Mouse (Mus musculus): Measurements from ENCODE around the gene Gucd1. TPM values are rescaled to one million over a fixed set of nuclear protein-coding genes. Genes with fewer than 3 reads are reported as not detected.

Gene Gucd1
- total and polyA plus RNA-seq, 3 experiments = 16.8 to 19.0 (median 18.0) TPM

DNA sequence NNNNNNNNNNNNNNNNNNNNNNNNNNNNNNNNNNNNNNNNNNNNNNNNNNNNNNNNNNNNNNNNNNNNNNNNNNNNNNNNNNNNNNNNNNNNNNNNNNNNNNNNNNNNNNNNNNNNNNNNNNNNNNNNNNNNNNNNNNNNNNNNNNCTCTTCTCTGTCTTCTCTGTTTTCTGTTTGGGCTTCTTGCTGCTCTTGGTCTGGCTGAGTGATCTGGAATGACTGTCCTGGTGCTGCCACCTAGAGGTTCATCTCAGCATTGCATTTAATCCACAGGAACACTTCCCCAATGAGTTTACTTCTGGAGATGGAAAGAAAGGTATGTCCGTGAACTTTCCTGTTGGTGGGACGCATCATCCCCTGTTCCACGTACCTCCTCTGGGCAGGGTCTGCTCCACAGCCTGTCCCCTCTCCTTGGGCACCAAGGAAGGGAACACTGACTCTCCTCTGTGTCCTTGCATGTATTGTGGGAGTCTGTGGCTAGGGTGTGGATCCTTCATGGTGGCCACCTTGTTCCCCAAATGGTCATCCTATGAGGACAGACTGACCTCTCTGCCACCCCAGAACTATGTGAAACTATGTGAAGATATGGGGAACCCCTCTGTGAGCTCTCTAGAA lies 81.1 kb downstream of the Gucd1 start:
- in situ Hi-C loops (cut with MboI; ENCODE audit: low pct_ligation_motif_present, low pct_unique_long_range_greater_than_20kb, low sequenced_read_pairs) = loop anchor here (5.0 kb wide), 2 partner anchors 174 to 254 kb away; no protein-coding TSS in a partner anchor
- Histone ChIP-seq H3K27ac (ENCODE audit: insufficient read depth, low read depth) (no peak overlapping the region), H3K27me3 (replicated peaks) (no peaks in the 10 kb centered on the region), H3K36me3 (replicated peaks in 1 of 2; ENCODE audit: control insufficient read depth in 1 of 2, insufficient read depth in 1 of 2, low read length in 1 of 2) (peaks cover 0 to 1% of the 10 kb centered on the region in 2 experiments), H3K4me3 (replicated peaks in 1 of 3; ENCODE audit: low read depth in 2 of 3, low read length in 2 of 3, poor library complexity in 1 of 3) (no peak overlapping the region), H3K4me1 (ENCODE audit: control insufficient read depth in 1 of 2, insufficient read depth in 2 of 2) (peaks cover 14 to 41% of the 10 kb centered on the region in 2 experiments), H3K79me2 (replicated peaks; ENCODE audit: control insufficient read depth, extremely low read depth, insufficient read depth, poor library complexity, severe bottlenecking) (no peaks in the 10 kb centered on the region), H3K9me3 (replicated peaks; ENCODE audit: low read length) (peaks cover 2% of the 10 kb centered on the region), H3K9ac (ENCODE audit: insufficient read depth, low read depth) (no peak overlapping the region), H3K4me2 (ENCODE audit: insufficient read depth, low read depth, poor library complexity, severe bottlenecking) (no peak overlapping the region)
- peak; percentile 91 for DNase-seq (ENCODE audit: extremely low read depth)
- TF ChIP-seq MXI1 (IDR thresholded peaks at IDR 0.05; ENCODE audit: low read depth, low read length) (no peak), JUND (conservative IDR thresholded peaks at IDR 0.05; ENCODE audit: low read depth, low read length) (no peak), ZMIZ1 (IDR thresholded peaks at IDR 0.05; ENCODE audit: low read depth, low read length) (no peak), ELF1 (IDR thresholded peaks at IDR 0.05; ENCODE audit: low read depth, low read length) (no peak; the same call in 1 of the 2 replicates), E2F4 (IDR thresholded peaks at IDR 0.05; ENCODE audit: insufficient replicate concordance, low read depth, low read length) (no peak), IRF4 (IDR thresholded peaks at IDR 0.05; ENCODE audit: low read depth, low read length) (peak; percentile 40; the same call in 1 of the 2 replicates), TCF12 (IDR thresholded peaks at IDR 0.05; ENCODE audit: low read depth, low read length) (0 out of 2 replicates have a peak, but pooled peaks have one; percentile 21), USF1 (IDR thresholded peaks at IDR 0.05; ENCODE audit: low read depth, low read length) (no peak), RAD21 (IDR thresholded peaks at IDR 0.05; ENCODE audit: low read depth, low read length) (peak; percentile 98), ZC3H11A (IDR thresholded peaks at IDR 0.05; ENCODE audit: low read depth, low read length) (peak; percentile 87), MYC (IDR thresholded peaks at IDR 0.05; ENCODE audit: low read depth, low read length) (no peak), UBTF (IDR thresholded peaks at IDR 0.05; ENCODE audit: low read depth, low read length) (no peak), EP300 (IDR thresholded peaks at IDR 0.05; ENCODE audit: low read length) (no peak), ZKSCAN1 (IDR thresholded peaks at IDR 0.05; ENCODE audit: borderline replicate concordance, low read depth, low read length) (no peak), MEF2A (IDR thresholded peaks at IDR 0.05; ENCODE audit: borderline replicate concordance, low read depth, low read length) (no peak), CTCF (conservative IDR thresholded peaks at IDR 0.05 in 1 of 2, IDR thresholded peaks at IDR 0.05 in 1 of 2; ENCODE audit: low read depth in 2 of 2, low read length in 2 of 2) (peak; percentile 73 to 96), JUN (IDR thresholded peaks at IDR 0.05; ENCODE audit: insufficient read depth, low read depth, low read length) (no peak), SMC3 (IDR thresholded peaks at IDR 0.05; ENCODE audit: low read depth, low read length) (peak; percentile 98), SIN3A (IDR thresholded peaks at IDR 0.05; ENCODE audit: low read length) (no peak), NELFE (IDR thresholded peaks at IDR 0.05; ENCODE audit: low read depth, low read length) (peak; percentile 14; the same call in 1 of the 2 replicates)
- dilution Hi-C loops (cut with MboI; ENCODE audit: extremely low pct_ligation_motif_present, extremely low pct_unique_long_range_greater_than_20kb, low sequenced_read_pairs) = no loop called here

DNA sequence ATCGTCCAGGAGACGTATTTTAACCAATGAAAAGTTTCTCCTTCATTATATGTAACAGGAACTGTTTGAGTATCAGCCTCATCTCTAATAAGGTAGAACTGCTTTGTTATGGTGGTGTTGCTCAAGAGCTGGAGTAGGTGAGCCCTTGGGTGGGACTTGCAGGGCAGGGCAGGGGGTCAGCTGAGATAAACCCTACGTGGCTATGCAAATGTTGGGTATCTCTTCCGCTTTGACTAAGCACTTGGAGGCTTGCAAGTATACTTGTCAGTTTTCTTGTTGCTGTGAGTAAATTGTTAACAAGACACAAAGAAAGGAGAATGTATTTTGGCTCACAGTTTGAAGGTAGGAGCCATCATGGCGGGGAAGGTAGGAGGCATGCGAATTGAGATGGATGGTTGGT lies 87.1 kb downstream of the Gucd1 start:
- peak overlapping the region; percentile 95 for H3K27ac ChIP-seq (ENCODE audit: insufficient read depth, low read depth)
- peaks cover 15 to 68% of the 10 kb centered on the region in 2 experiments for H3K4me1 ChIP-seq (ENCODE audit: control insufficient read depth in 1 of 2, insufficient read depth in 2 of 2)
- TF ChIP-seq ETS1 (conservative IDR thresholded peaks at IDR 0.05; ENCODE audit: low read depth, low read length) (peak; percentile 62), ELF1 (IDR thresholded peaks at IDR 0.05; ENCODE audit: low read depth, low read length) (no peak), USF1 (IDR thresholded peaks at IDR 0.05; ENCODE audit: low read depth, low read length) (no peak), MEF2A (IDR thresholded peaks at IDR 0.05; ENCODE audit: borderline replicate concordance, low read depth, low read length) (peak; percentile 45; the same call in 1 of the 2 replicates), IRF4 (IDR thresholded peaks at IDR 0.05; ENCODE audit: low read depth, low read length) (peak; percentile 89), MYC (IDR thresholded peaks at IDR 0.05; ENCODE audit: low read depth, low read length) (0 out of 2 replicates have a peak, but pooled peaks have one; percentile 35), JUND (conservative IDR thresholded peaks at IDR 0.05; ENCODE audit: low read depth, low read length) (peak; percentile 81), PAX5 (IDR thresholded peaks at IDR 0.05; ENCODE audit: low read length) (no peak), JUN (IDR thresholded peaks at IDR 0.05; ENCODE audit: insufficient read depth, low read depth, low read length) (peak; percentile 35; the same call in 1 of the 2 replicates), TBP (conservative IDR thresholded peaks at IDR 0.05; ENCODE audit: low read depth, low read length) (no peak), MAZ (IDR thresholded peaks at IDR 0.05; ENCODE audit: low read depth, low read length) (0 out of 2 replicates have a peak, but pooled peaks have one; percentile 31), TCF12 (IDR thresholded peaks at IDR 0.05; ENCODE audit: low read depth, low read length) (0 out of 2 replicates have a peak, but pooled peaks have one; percentile 24), EP300 (IDR thresholded peaks at IDR 0.05; ENCODE audit: low read length) (peak; percentile 72), BHLHE40 (IDR thresholded peaks at IDR 0.05; ENCODE audit: low read depth, low read length) (peak; percentile 59)
- peak; percentile 64 for DNase-seq (ENCODE audit: extremely low read depth)
- H3K4me3 ChIP-seq (replicated peaks in 1 of 3; ENCODE audit: low read depth in 2 of 3, low read length in 2 of 3, poor library complexity in 1 of 3) = no peak overlapping the region
- H3K9ac ChIP-seq (ENCODE audit: insufficient read depth, low read depth) = no peak overlapping the region
- peaks cover 0 to 1% of the 10 kb centered on the region in 2 experiments for H3K36me3 ChIP-seq (replicated peaks in 1 of 2; ENCODE audit: control insufficient read depth in 1 of 2, insufficient read depth in 1 of 2, low read length in 1 of 2)
- in situ Hi-C loops (cut with MboI; ENCODE audit: low pct_ligation_motif_present, low pct_unique_long_range_greater_than_20kb, low sequenced_read_pairs) (no loop called here), dilution Hi-C loops (cut with MboI; ENCODE audit: extremely low pct_ligation_motif_present, extremely low pct_unique_long_range_greater_than_20kb, low sequenced_read_pairs) (no loop called here)
- peaks cover 8% of the 10 kb centered on the region for H3K9me3 ChIP-seq (replicated peaks; ENCODE audit: low read length)
- H3K4me2 ChIP-seq (ENCODE audit: insufficient read depth, low read depth, poor library complexity, severe bottlenecking) = peak overlapping the region; percentile 35; the same call in 1 of the 2 replicates
- H3K79me2 ChIP-seq (replicated peaks; ENCODE audit: control insufficient read depth, extremely low read depth, insufficient read depth, poor library complexity, severe bottlenecking) = no peaks in the 10 kb centered on the region
- no peaks in the 10 kb centered on the region for H3K27me3 ChIP-seq (replicated peaks)

Measured in CH12.LX (cell line).